Mouse (Mus musculus) CH12.LX (cell line): Measurements from ENCODE around the gene Mybpc1.

ENCODE experiments used
- CTCF ChIP-seq, 2 experiments: IDR thresholded peaks in 1 of 2; conservative IDR thresholded peaks in 1 of 2; 2 replicates each; pipeline ENCODE4 v1.5.1; 2011 to 2012; ENCODE audit warnings: low read depth in 2 of 2, low read length in 2 of 2, improper control_type of control experiment in 1 of 2, inconsistent platforms in 1 of 2, mild to moderate bottlenecking in 1 of 2, moderate library complexity in 1 of 2
- GABPA ChIP-seq: IDR thresholded peaks from 2 replicates; pipeline ENCODE4 v1.6.1; 2012; ENCODE audit warnings: low read depth, low read length, improper control_type of control experiment, inconsistent platforms; ENCODE audit not compliant: insufficient replicate concordance
- MAX ChIP-seq: IDR thresholded peaks from 2 replicates; pipeline ENCODE4 v1.6.1; 2011; ENCODE audit warnings: low read length, improper control_type of control experiment
- SIN3A ChIP-seq: IDR thresholded peaks from 2 replicates; pipeline ENCODE4 v1.6.1; 2012; ENCODE audit warnings: low read length, improper control_type of control experiment, inconsistent platforms
- SMC3 ChIP-seq: IDR thresholded peaks from 2 replicates; pipeline ENCODE4 v1.6.1; 2011; ENCODE audit warnings: low read depth, low read length, improper control_type of control experiment
- TCF12 ChIP-seq: IDR thresholded peaks from 2 replicates; pipeline ENCODE4 v1.6.1; 2014; ENCODE audit warnings: low read depth, mild to moderate bottlenecking, inconsistent platforms, low read length, improper control_type of control experiment
- ZKSCAN1 ChIP-seq: IDR thresholded peaks from 2 replicates; pipeline ENCODE4 v1.6.1; 2012; ENCODE audit warnings: low read depth, inconsistent platforms, low read length, improper control_type of control experiment, borderline replicate concordance

- TF ChIP-seq TCF12 (no peak), CTCF (conservative IDR thresholded peaks at IDR 0.05 in 1 of 2, IDR thresholded peaks at IDR 0.05 in 1 of 2; ENCODE audit: low read depth in 2 of 2, low read length in 2 of 2) (no peak), SIN3A (no peak), GABPA (no peak), SMC3 (no peak), ZKSCAN1 (no peak), MAX (no peak)
Observed at GRCm38 (mm10) chr10:88603773-88604172, 1.2 kb downstream of the Mybpc1 start.
